Mouse (Mus musculus) CH12.LX (cell line): ENCODE measurements around the gene Cnot4.

Source experiments
- HCFC1 ChIP-seq: IDR thresholded peaks from 2 replicates; pipeline ENCODE4 v1.6.1; 2012; ENCODE audit warnings: low read depth, mild to moderate bottlenecking, inconsistent platforms, low read length, improper control_type of control experiment
- POLR2A ChIP-seq: IDR thresholded peaks from 2 replicates; pipeline ENCODE4 v1.6.1; 2011; ENCODE audit warnings: low read depth, mild to moderate bottlenecking, improper control_type of control experiment, low read length

DNA sequence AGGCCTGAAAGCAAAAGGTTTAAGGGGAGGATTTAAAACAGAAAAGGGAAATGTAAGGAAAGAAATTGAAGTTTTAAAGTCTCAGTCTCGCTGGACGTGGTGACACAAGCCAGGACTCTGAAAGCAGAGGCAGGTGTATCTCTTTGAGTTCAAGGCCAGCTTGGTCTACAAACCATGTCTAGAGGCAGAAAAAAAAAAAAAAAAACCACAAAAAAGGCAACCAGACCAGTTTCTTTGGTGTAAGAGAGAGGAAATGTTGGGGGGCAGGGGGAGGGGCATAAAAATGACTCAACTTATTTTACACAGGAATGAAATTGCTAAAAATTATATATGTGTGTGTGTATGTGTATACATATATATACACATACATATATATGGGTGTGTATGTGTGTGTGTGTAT lies 1.3 kb upstream of the Cnot4 start:
- TF ChIP-seq POLR2A: no peak
- TF ChIP-seq HCFC1: no peak
